In genomic region chr5:87482160-87482559, GRCm38 (mm10) we compare ENCODE assay signal across 38 mouse cellular contexts. TPM values are rescaled to one million over a fixed set of nuclear protein-coding genes. Genes with fewer than 3 reads are reported as not detected.
"Had no signal": no experiment of that assay in that cellular context is flagged by ENCODE, and none has a peak within 500 bp of the region (broad histone marks: within the 10 kb centered on the region; RNA-seq: fewer than 3 reads in every experiment).

Gene Ugt2a2 (minus strand): TSS chr5:87482260.

- H3K27me3 ChIP-seq: limb, embryonic 12.5 days; limb, embryonic 13.5 days; limb, embryonic 15.5 days; liver, embryonic 12.5 days; liver, embryonic 13.5 days; liver, embryonic 15.5 days; lung, embryonic 15.5 days; megakaryocyte, embryonic 14.5 days; midbrain, embryonic 12.5 days; midbrain, embryonic 13.5 days; midbrain, embryonic 15.5 days; neural tube, embryonic 12.5 days had no signal

- ATAC-seq: liver, embryonic 12.5 days; liver, postnatal 0 days; lung, postnatal 0 days; midbrain, embryonic 13.5 days; midbrain, embryonic 15.5 days; midbrain, embryonic 16.5 days had no signal

- DNase-seq: left cerebral cortex, postnatal 4 days; liver; liver, embryonic 13.5 days; liver, postnatal 0 days; lung, adult 18-20 months; lung, adult 2 months; lung, embryonic 14.5 days; lung, postnatal 10 days; lung, postnatal 14 days; lung, postnatal 36 days; lung, postnatal 4 days; midbrain, embryonic 14.5 days had no signal

- H3K27ac ChIP-seq: limb, embryonic 10.5 days; limb, embryonic 12.5 days; limb, embryonic 13.5 days; limb, embryonic 15.5 days; liver, embryonic 12.5 days; liver, embryonic 13.5 days; liver, embryonic 14.5 days; liver, embryonic 15.5 days; lung, embryonic 15.5 days; macrophage; midbrain, embryonic 10.5 days; midbrain, embryonic 12.5 days; midbrain, embryonic 13.5 days; midbrain, embryonic 15.5 days; neural tube, embryonic 12.5 days had no signal

- H3K4me1 ChIP-seq: limb, embryonic 10.5 days; limb, embryonic 12.5 days; limb, embryonic 13.5 days; limb, embryonic 15.5 days; liver, embryonic 12.5 days; liver, embryonic 13.5 days; liver, embryonic 15.5 days; lung, embryonic 15.5 days; megakaryocyte, embryonic 14.5 days; midbrain, embryonic 10.5 days; midbrain, embryonic 12.5 days; midbrain, embryonic 13.5 days; midbrain, embryonic 15.5 days; neural tube, embryonic 12.5 days had no signal

- H3K4me2 ChIP-seq: limb, embryonic 12.5 days; limb, embryonic 13.5 days; limb, embryonic 15.5 days; liver, embryonic 11.5 days; liver, embryonic 12.5 days; liver, embryonic 13.5 days; liver, embryonic 15.5 days; lung, embryonic 14.5 days; lung, embryonic 15.5 days; midbrain, embryonic 11.5 days; midbrain, embryonic 12.5 days; midbrain, embryonic 13.5 days; midbrain, embryonic 15.5 days; neural tube, embryonic 12.5 days had no signal

- H3K4me3 ChIP-seq: limb, embryonic 10.5 days; limb, embryonic 12.5 days; limb, embryonic 13.5 days; limb, embryonic 15.5 days; liver, embryonic 12.5 days; liver, embryonic 13.5 days; liver, embryonic 15.5 days; lung, embryonic 15.5 days; megakaryocyte, embryonic 14.5 days; midbrain, embryonic 10.5 days; midbrain, embryonic 12.5 days; midbrain, embryonic 13.5 days; midbrain, embryonic 15.5 days; myocyte; neural tube, embryonic 12.5 days had no signal

- H3K9ac ChIP-seq: limb, embryonic 12.5 days; limb, embryonic 13.5 days; limb, embryonic 15.5 days; liver, embryonic 12.5 days; liver, embryonic 13.5 days; liver, embryonic 14.5 days; liver, embryonic 15.5 days; liver, postnatal 0 days; lung, embryonic 14.5 days; lung, embryonic 15.5 days; midbrain, embryonic 12.5 days; midbrain, embryonic 13.5 days; midbrain, embryonic 15.5 days; neural tube, embryonic 12.5 days had no signal

- H3K36me3 ChIP-seq: limb, embryonic 10.5 days; limb, embryonic 12.5 days; limb, embryonic 13.5 days; limb, embryonic 15.5 days; liver, embryonic 12.5 days; liver, embryonic 13.5 days; liver, embryonic 15.5 days; lung, embryonic 15.5 days; midbrain, embryonic 10.5 days; midbrain, embryonic 12.5 days; midbrain, embryonic 13.5 days; midbrain, embryonic 15.5 days; neural tube, embryonic 12.5 days had no signal

- H3K9me3 ChIP-seq: limb, embryonic 10.5 days; limb, embryonic 12.5 days; limb, embryonic 13.5 days; limb, embryonic 15.5 days; liver, embryonic 12.5 days; liver, embryonic 13.5 days; liver, embryonic 15.5 days; lung, embryonic 15.5 days; megakaryocyte, embryonic 14.5 days; midbrain, embryonic 10.5 days; midbrain, embryonic 12.5 days; midbrain, embryonic 13.5 days; midbrain, embryonic 15.5 days; neural tube, embryonic 12.5 days had no signal

RNA-seq across cellular contexts. Expression of gene Ugt2a2, which starts in this region (rescaled TPM):
- polyA plus RNA-seq: limb, embryonic 10.5 days; limb, embryonic 11.5 days; limb, embryonic 12.5 days; limb, embryonic 13.5 days; limb, embryonic 14.5 days; limb, embryonic 15.5 days; liver, adult 2 months; liver, embryonic 11.5 days; liver, embryonic 12.5 days; liver, embryonic 13.5 days; liver, embryonic 14.5 days; liver, embryonic 15.5 days; liver, embryonic 16.5 days; liver, postnatal 0 days; lung, adult 2 months; lung, embryonic 14.5 days; lung, embryonic 15.5 days; lung, embryonic 16.5 days; lung, postnatal 0 days; macrophage; midbrain, embryonic 10.5 days; midbrain, embryonic 11.5 days; midbrain, embryonic 12.5 days; midbrain, embryonic 13.5 days; midbrain, embryonic 14.5 days; midbrain, embryonic 15.5 days; midbrain, embryonic 16.5 days; myocyte; neural tube, embryonic 11.5 days; neural tube, embryonic 12.5 days had no signal
